Mouse (Mus musculus): ENCODE results near the gene Tmem234. TPM values are rescaled to one million over a fixed set of nuclear protein-coding genes. Genes with fewer than 3 reads are reported as not detected.

Tmem234 gene
- polyA plus RNA-seq, 1 experiment from 2014 or later, result 186 TPM

DNA sequence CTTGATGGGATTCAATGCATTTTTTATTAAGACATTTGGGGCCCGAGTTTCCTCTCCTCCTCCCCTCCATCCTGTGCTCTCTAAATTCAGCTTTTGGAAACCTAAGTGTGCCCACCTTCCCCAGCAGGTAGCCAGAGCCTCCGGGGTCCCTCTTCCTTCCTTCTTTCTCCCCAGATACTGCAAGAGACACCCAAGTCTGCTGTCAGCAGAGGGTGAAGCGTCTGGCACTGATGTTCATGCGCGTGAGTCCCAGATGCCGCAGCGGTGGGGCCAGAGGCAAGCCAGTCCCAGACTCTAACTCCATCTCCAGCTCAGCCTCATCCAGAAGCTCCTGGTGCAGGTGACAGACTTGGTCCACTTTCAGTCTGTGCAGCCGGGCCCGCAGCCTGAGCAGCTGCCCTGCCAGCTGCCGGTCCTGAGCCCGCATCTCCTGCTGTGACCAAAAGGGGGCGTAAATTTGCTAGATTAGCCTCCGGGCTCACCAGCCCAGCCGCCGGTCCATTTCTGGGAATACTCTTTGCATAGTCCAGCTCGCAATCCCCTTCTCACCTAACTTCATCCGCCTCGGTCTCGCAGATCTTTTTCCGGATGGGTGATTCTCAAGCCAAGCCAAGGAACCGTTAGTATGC, 23.5 kb upstream of the Tmem234 start:
- Histone ChIP-seq H3K4me3 (ENCODE audit: low read length) (no peak overlapping the region), H3K4me1 (ENCODE audit: control insufficient read depth, insufficient read depth, low read length) (no peaks in the 10 kb centered on the region), H3K27ac (ENCODE audit: low read length) (no peak overlapping the region), H3K9me3 (ENCODE audit: control insufficient read depth, low read length) (no peaks in the 10 kb centered on the region), H3K4me2 (ENCODE audit: low read depth, low read length) (no peak overlapping the region; the same call in 1 of the 2 replicates), H3K36me3 (ENCODE audit: control insufficient read depth, insufficient read depth, low read length) (no peaks in the 10 kb centered on the region), H3K9ac (ENCODE audit: low read depth, low read length) (peak overlapping the region; percentile 30; the same call in 1 of the 2 replicates), H3K27me3 (replicated peaks; ENCODE audit: control insufficient read depth, insufficient read depth, low read length) (no peaks in the 10 kb centered on the region)
- ATAC-seq, result peak; percentile 50; the same call in 1 of the 2 replicates
- WGBS, result 34% methylated on average over 21 of the region's 21 CpGs

DNA sequence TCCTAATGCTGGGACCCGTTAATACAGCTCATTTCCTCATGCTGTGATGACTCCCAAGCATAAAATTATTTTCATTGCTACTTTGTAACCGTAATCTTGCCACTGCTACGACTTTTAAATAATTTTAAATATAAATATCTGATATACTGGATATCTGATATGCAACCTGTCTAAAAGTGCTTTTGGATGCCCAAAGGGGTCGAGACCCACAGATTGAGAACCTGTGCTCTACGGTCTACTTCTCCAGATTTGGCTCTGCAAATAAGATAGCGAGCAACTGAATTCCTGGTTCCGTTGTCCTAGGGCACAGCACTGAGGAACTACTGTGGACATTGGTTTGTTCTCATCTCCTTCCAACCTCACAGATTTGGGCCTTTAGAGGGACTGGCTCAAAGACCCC, 22.8 kb upstream of the Tmem234 start:
- no peaks in the 10 kb centered on the region for H3K4me1 ChIP-seq (ENCODE audit: control insufficient read depth, insufficient read depth, low read length)
- no peaks in the 10 kb centered on the region for H3K36me3 ChIP-seq (ENCODE audit: control insufficient read depth, insufficient read depth, low read length)
- no peaks in the 10 kb centered on the region for H3K9me3 ChIP-seq (ENCODE audit: control insufficient read depth, low read length)
- no peaks in the 10 kb centered on the region for H3K27me3 ChIP-seq (replicated peaks; ENCODE audit: control insufficient read depth, insufficient read depth, low read length)
- H3K4me3 ChIP-seq (ENCODE audit: low read length), result no peak overlapping the region
- H3K27ac ChIP-seq (ENCODE audit: low read length), result no peak overlapping the region
- 80% methylated on average over 7 of the region's 7 CpGs for WGBS
- H3K4me2 ChIP-seq (ENCODE audit: low read depth, low read length), result no peak overlapping the region
- ATAC-seq, result no peak
- H3K9ac ChIP-seq (ENCODE audit: low read depth, low read length), result no peak overlapping the region

DNA sequence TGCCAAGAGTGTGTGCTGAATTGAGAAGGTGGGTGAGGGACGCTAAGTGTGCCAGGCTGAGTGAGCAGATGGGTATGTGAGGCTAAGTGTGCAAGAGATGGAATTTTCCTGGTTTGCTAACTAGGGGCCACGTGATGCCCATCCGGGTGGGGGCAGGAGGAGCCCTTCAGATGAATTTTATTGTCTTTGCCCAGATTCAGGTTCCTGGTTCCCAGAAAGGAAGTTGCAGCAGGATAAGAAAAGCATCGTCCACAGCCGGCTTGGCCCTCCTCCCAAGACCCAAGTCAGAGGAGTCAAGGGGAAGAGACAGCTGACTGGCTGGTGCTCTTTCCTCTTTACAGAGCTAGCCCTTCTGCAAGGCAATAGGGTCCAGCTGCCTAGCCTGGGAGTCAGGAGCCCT, 22.0 kb upstream of the Tmem234 start, which contains the start of gene Fam167b:
Gene Fam167b, minus strand, starts transcription at position 84 of the 400 bp plus-strand sequence.
- 82% methylated on average over 5 of the region's 5 CpGs for WGBS
- H3K4me3 ChIP-seq (ENCODE audit: low read length), result no peak within 1 kb of the TSS
- no peaks in the 10 kb centered on the region for H3K9me3 ChIP-seq (ENCODE audit: control insufficient read depth, low read length)
- no peaks in the 10 kb centered on the region for H3K36me3 ChIP-seq (ENCODE audit: control insufficient read depth, insufficient read depth, low read length)
- ATAC-seq, result no peak
- no peaks in the 10 kb centered on the region for H3K4me1 ChIP-seq (ENCODE audit: control insufficient read depth, insufficient read depth, low read length)
- H3K27me3 ChIP-seq (replicated peaks; ENCODE audit: control insufficient read depth, insufficient read depth, low read length), result no peaks in the 10 kb centered on the region
- H3K4me2 ChIP-seq (ENCODE audit: low read depth, low read length), result no peak within 1 kb of the TSS
- no peak within 1 kb of the TSS for H3K27ac ChIP-seq (ENCODE audit: low read length)
- H3K9ac ChIP-seq (ENCODE audit: low read depth, low read length), result no peak within 1 kb of the TSS

DNA sequence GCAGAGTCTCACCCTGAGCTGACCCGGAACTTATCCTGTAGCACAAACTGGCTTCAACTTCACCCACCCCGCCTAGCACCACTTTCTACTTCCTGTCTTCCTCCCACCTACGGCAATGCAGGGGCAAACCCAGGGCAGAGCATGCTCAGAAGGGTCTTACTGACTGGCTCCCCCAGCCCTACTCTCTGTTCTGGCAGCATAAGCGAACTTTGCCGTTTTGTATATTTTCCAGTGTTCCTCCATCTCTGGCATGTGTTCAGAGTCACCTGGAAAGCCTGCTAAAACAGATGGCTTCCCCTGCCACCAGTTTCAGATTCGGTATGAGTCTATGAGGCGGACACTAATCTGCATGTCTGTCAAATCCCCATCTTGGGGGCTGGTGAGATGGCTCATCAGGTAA, 20.1 kb upstream of the Tmem234 start:
- Histone ChIP-seq H3K4me2 (ENCODE audit: low read depth, low read length) (no peak overlapping the region), H3K4me3 (ENCODE audit: low read length) (no peak overlapping the region), H3K4me1 (ENCODE audit: control insufficient read depth, insufficient read depth, low read length) (peaks cover 9% of the 10 kb centered on the region; the same call in 1 of the 2 replicates), H3K36me3 (ENCODE audit: control insufficient read depth, insufficient read depth, low read length) (no peaks in the 10 kb centered on the region), H3K27ac (ENCODE audit: low read length) (no peak overlapping the region), H3K9me3 (ENCODE audit: control insufficient read depth, low read length) (no peaks in the 10 kb centered on the region), H3K9ac (ENCODE audit: low read depth, low read length) (no peak overlapping the region), H3K27me3 (replicated peaks; ENCODE audit: control insufficient read depth, insufficient read depth, low read length) (no peaks in the 10 kb centered on the region)
- WGBS, result 58% methylated on average over 7 of the region's 7 CpGs
- ATAC-seq, result no peak

DNA sequence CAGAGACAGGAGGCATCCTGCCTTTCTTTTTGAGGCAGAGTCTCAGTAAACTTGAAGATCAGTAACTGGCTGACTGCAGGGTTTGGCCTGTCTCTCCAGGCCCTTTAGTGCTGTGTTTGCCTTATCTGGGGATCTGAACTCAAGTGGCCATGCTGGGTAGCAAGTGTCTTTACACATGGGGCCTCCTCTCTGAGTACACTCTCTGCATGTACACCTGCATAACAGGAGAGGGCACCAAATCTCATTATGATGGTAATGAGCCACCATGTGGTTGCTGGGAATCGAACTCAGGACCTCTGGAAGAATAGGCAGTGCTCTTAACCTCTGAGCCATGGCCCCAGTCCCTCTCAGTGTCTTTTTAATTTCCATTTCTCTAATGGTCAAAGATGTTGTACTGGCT, 18.2 kb upstream of the Tmem234 start:
- Histone ChIP-seq H3K9ac (ENCODE audit: low read depth, low read length) (no peak overlapping the region), H3K4me2 (ENCODE audit: low read depth, low read length) (no peak overlapping the region), H3K4me1 (ENCODE audit: control insufficient read depth, insufficient read depth, low read length) (peaks cover 11% of the 10 kb centered on the region; the same call in 1 of the 2 replicates), H3K27ac (ENCODE audit: low read length) (no peak overlapping the region), H3K36me3 (ENCODE audit: control insufficient read depth, insufficient read depth, low read length) (no peaks in the 10 kb centered on the region), H3K9me3 (ENCODE audit: control insufficient read depth, low read length) (no peaks in the 10 kb centered on the region), H3K27me3 (replicated peaks; ENCODE audit: control insufficient read depth, insufficient read depth, low read length) (no peaks in the 10 kb centered on the region), H3K4me3 (ENCODE audit: low read length) (no peak overlapping the region)
- 82% methylated on average over 1 of the region's 1 CpGs for WGBS
- no peak for ATAC-seq

DNA sequence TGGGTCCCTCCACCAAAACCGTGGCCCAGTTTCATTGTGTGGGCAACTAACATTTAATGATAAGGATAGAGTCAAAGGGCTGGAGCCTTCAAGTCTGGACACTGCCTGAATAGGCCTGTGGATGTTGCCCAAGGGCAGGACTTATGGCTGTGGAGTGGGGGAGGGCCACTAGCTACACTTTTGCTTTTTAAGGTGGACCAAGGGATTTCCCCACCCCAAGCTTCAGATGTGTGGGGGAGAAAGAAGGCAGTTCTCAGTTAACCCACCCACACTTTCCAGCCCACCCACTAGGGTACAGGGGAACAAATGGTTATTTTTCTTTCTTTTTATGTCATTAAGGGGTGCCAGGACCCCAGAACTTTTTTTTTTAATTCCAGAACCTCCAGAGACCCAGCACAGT, 16.1 kb upstream of the Tmem234 start:
- Histone ChIP-seq H3K4me1 (ENCODE audit: control insufficient read depth, insufficient read depth, low read length) (peaks cover 11% of the 10 kb centered on the region; the same call in 1 of the 2 replicates), H3K36me3 (ENCODE audit: control insufficient read depth, insufficient read depth, low read length) (no peaks in the 10 kb centered on the region), H3K27ac (ENCODE audit: low read length) (peak overlapping the region; percentile 80; the same call in 1 of the 2 replicates), H3K9ac (ENCODE audit: low read depth, low read length) (peak overlapping the region; percentile 76), H3K9me3 (ENCODE audit: control insufficient read depth, low read length) (no peaks in the 10 kb centered on the region), H3K4me2 (ENCODE audit: low read depth, low read length) (peak overlapping the region; percentile 77), H3K4me3 (ENCODE audit: low read length) (peak overlapping the region; percentile 53), H3K27me3 (replicated peaks; ENCODE audit: control insufficient read depth, insufficient read depth, low read length) (no peaks in the 10 kb centered on the region)
- ATAC-seq, result no peak
- 73% methylated on average over 1 of the region's 1 CpGs for WGBS

DNA sequence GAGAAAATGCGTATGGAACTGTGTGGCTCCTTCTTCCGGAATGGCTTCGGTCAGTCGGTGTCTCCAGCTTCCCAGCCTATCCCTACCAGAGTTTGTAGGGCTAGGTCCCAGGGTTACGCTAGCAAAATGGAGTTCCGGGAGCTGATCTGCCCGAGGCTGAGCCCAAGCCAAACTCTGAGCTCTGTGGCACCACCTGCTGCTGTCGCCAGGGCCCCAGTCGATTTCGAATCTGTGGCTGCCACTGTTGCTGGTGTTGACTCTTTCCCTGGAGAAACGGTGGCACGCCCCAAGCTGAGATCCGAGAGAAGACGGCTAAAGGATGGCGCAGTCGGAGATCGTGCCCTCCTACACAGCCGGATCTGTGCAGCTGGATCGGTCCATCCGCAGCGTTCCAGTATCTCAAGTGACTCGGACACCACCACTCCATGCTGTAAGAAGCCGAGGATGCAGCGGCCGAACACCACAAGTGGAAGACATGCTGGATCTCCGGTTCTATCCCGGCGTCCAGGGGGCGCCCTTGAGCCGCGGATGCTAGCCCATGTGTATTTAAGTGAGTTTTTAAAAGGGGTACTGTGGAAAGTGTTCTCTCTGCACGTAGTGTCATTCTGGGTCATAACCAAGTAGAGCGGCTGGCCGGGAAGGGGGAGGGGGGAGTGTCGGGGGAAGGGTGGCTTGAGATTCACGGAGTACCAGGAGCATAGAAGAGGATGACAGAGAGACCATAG, 15.4 kb upstream of the Tmem234 start:
- Histone ChIP-seq H3K4me3 (ENCODE audit: low read length) (peak overlapping the region; percentile 53), H3K27ac (ENCODE audit: low read length) (peak overlapping the region; percentile 80), H3K9ac (ENCODE audit: low read depth, low read length) (peak overlapping the region; percentile 76), H3K4me1 (ENCODE audit: control insufficient read depth, insufficient read depth, low read length) (peaks cover 11% of the 10 kb centered on the region; the same call in 1 of the 2 replicates), H3K9me3 (ENCODE audit: control insufficient read depth, low read length) (no peaks in the 10 kb centered on the region), H3K36me3 (ENCODE audit: control insufficient read depth, insufficient read depth, low read length) (no peaks in the 10 kb centered on the region), H3K27me3 (replicated peaks; ENCODE audit: control insufficient read depth, insufficient read depth, low read length) (no peaks in the 10 kb centered on the region), H3K4me2 (ENCODE audit: low read depth, low read length) (peak overlapping the region; percentile 77)
- peak; percentile 87 for ATAC-seq
- WGBS, result 1% methylated on average over 36 of the region's 36 CpGs

DNA sequence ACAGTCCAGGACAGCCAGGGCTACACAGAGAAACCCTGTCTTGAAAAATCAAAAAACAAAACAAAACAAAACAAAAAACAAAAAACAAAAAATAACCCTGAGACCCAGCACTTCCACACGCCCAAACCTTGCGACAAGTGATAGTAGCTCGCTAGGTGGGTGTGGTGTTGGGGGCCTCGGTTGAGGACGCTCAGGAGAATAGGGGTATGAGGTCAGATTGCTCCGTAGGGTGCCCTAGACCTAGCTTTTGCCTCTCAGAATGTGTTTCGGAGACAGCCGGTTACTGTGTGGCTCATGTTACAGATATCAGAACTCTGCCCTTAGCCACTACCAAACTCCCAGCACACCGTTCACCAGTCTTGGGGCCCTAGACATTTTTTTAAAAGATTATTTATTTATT, 14.7 kb upstream of the Tmem234 start:
- Histone ChIP-seq H3K4me1 (ENCODE audit: control insufficient read depth, insufficient read depth, low read length) (peaks cover 11% of the 10 kb centered on the region; the same call in 1 of the 2 replicates), H3K36me3 (ENCODE audit: control insufficient read depth, insufficient read depth, low read length) (no peaks in the 10 kb centered on the region), H3K9ac (ENCODE audit: low read depth, low read length) (0 out of 2 replicates have a peak overlapping the region, but pooled peaks have one; percentile 76), H3K27ac (ENCODE audit: low read length) (no peak overlapping the region), H3K27me3 (replicated peaks; ENCODE audit: control insufficient read depth, insufficient read depth, low read length) (no peaks in the 10 kb centered on the region), H3K9me3 (ENCODE audit: control insufficient read depth, low read length) (no peaks in the 10 kb centered on the region), H3K4me3 (ENCODE audit: low read length) (no peak overlapping the region), H3K4me2 (ENCODE audit: low read depth, low read length) (no peak overlapping the region)
- no peak for ATAC-seq
- 84% methylated on average over 9 of the region's 9 CpGs for WGBS

DNA sequence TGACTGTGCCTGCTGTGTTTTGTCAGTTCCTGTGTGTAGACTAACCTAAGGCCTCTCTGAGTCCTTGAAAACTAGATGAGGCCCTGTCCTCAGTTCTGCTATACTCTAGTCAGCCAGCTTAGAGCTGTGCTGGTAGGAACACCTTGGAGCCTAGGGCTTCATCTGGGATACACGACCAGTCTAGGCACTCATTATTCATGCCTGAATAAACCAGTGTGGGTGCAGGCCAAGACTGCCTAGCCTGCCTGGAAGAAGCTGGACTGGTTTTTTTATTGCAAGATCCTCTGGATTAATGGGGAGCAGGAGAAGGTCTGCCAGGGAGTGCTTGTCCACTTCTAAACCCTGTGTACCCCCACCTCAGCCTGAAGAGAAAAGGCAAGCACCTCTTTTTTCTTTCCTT, 13.5 kb upstream of the Tmem234 start:
- ATAC-seq, result no peak
- no peak overlapping the region for H3K27ac ChIP-seq (ENCODE audit: low read length)
- 45% methylated on average over 1 of the region's 1 CpGs for WGBS

More for the DNA sequence above, 13.5 kb upstream of the Tmem234 start:
- no peak overlapping the region for H3K4me3 ChIP-seq (ENCODE audit: low read length)
- H3K9me3 ChIP-seq (ENCODE audit: control insufficient read depth, low read length), result no peaks in the 10 kb centered on the region
- H3K36me3 ChIP-seq (ENCODE audit: control insufficient read depth, insufficient read depth, low read length), result peaks cover 1% of the 10 kb centered on the region; the same call in 1 of the 2 replicates
- no peak overlapping the region for H3K9ac ChIP-seq (ENCODE audit: low read depth, low read length)
- H3K4me1 ChIP-seq (ENCODE audit: control insufficient read depth, insufficient read depth, low read length), result peaks cover 11% of the 10 kb centered on the region; the same call in 1 of the 2 replicates
- no peaks in the 10 kb centered on the region for H3K27me3 ChIP-seq (replicated peaks; ENCODE audit: control insufficient read depth, insufficient read depth, low read length)
- no peak overlapping the region for H3K4me2 ChIP-seq (ENCODE audit: low read depth, low read length)

Measured in intestine, embryonic 16.5 days (tissue).